Mouse (Mus musculus) hindbrain, embryonic 14.5 days (tissue): ENCODE measurements around the gene Fgfr2. TPM values are rescaled to one million over a fixed set of nuclear protein-coding genes. Genes with fewer than 3 reads are reported as not detected.
A peak's percentile ranks its signal among the peaks of the same experiment; 100 is the strongest.

Source experiments
- ATAC-seq: fragments of 200-750 bp; cut with Nextera tagmentation; 2 replicates; pipeline ENCODE4 v1.8.0; 2017; ENCODE audit warnings: moderate number of reproducible peaks, mild to moderate bottlenecking, moderate TSS enrichment, moderate library complexity; ENCODE audit not compliant: low FRiP score
- DNase-seq: peaks from one replicate; pipeline ENCODE4 v3.0.0-alpha.2; 2015; ENCODE audit warnings: low spot score
- H3K27ac ChIP-seq: fragments of 300-500 bp; sonication (generic); 2 replicates; pipeline ENCODE4 v1.5.1; 2014; ENCODE audit warnings: mild to moderate bottlenecking, moderate library complexity
- H3K27me3 ChIP-seq: fragments of 300-500 bp; sonication (generic); 2 replicates; pipeline ENCODE4 v1.6.1; 2014; ENCODE audit warnings: mild to moderate bottlenecking, low read length, mixed read lengths; ENCODE audit not compliant: control insufficient read depth, insufficient read depth
- H3K36me3 ChIP-seq: fragments of 300-500 bp; sonication (generic); replicated peaks from 2 replicates; pipeline ENCODE4 v1.6.1; 2014; ENCODE audit not compliant: control insufficient read depth, insufficient read depth
- H3K4me1 ChIP-seq: fragments of 300-500 bp; sonication (generic); replicated peaks from 2 replicates; pipeline ENCODE4 v1.6.1; 2014; ENCODE audit warnings: antibody characterized with exemption, low read length, mixed read lengths; ENCODE audit not compliant: control insufficient read depth, insufficient read depth
- H3K4me2 ChIP-seq: fragments of 300-500 bp; sonication (generic); replicated peaks from 2 replicates; pipeline ENCODE4 v1.6.1; 2014; ENCODE audit warnings: mild to moderate bottlenecking, moderate library complexity
- H3K4me3 ChIP-seq: fragments of 300-500 bp; sonication (generic); replicated peaks from 2 replicates; pipeline ENCODE4 v1.5.1; 2014; ENCODE audit warnings: mild to moderate bottlenecking, low read length
- H3K9ac ChIP-seq: fragments of 300-500 bp; sonication (generic); 2 replicates; pipeline ENCODE4 v1.6.1; 2014
- H3K9me3 ChIP-seq: fragments of 300-500 bp; sonication (generic); 2 replicates; pipeline ENCODE4 v1.6.1; 2016; ENCODE audit warnings: low read length; ENCODE audit not compliant: control insufficient read depth
- WGBS: fragments of 180-500 bp; shearing (Covaris S2); extraction: QIAGEN DNeasy Blood & Tissue Kit; methylation state at CpG from one replicate; pipeline ENCODE4 v1.1.7; 2014; 5-methylcytosine and 5-hydroxymethylcytosine counted together
- polyA plus RNA-seq: library from polyadenylated mRNA; unstranded; fragments of >200 nt; fragmentation: Nextera tagmentation; extraction: Ambion mirVana; gene quantifications from 2 replicates; pipeline ENCODE4 v1.2.1, GENCODE M21; 2014

The Fgfr2 gene
- polyA plus RNA-seq, 1 experiment from 2014 or later, result 43.5 TPM

DNA sequence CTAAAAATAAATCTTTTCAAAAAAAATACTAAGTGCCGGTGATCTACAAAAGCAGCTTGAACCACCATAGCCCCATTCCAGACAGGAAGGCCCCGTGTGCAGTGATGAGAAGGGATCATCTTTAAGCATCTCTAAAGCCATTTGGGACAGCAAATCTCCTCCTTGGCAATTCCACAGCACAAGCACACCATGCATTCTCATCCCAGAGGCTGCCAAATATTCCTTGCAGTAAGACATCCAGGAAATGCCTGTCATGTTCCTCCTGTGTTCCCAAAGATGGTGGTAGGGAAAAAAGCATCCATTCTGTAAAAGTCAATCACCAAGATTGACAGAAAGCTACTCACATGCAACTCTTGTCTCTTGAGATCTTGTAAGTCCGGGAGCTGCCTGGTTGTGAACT, 853.5 kb downstream of the Fgfr2 start:
- no peak overlapping the region for H3K4me3 ChIP-seq
- DNase-seq, result no peak
- H3K27me3 ChIP-seq, result no peaks in the 10 kb centered on the region
- H3K9me3 ChIP-seq, result no peaks in the 10 kb centered on the region
- no peak overlapping the region for H3K27ac ChIP-seq
- no peak overlapping the region for H3K4me2 ChIP-seq
- H3K9ac ChIP-seq, result no peak overlapping the region
- peaks cover 32% of the 10 kb centered on the region for H3K36me3 ChIP-seq
- WGBS, result 79% methylated on average over 3 of the region's 3 CpGs
- no peak for ATAC-seq
- peaks cover 11% of the 10 kb centered on the region for H3K4me1 ChIP-seq

DNA sequence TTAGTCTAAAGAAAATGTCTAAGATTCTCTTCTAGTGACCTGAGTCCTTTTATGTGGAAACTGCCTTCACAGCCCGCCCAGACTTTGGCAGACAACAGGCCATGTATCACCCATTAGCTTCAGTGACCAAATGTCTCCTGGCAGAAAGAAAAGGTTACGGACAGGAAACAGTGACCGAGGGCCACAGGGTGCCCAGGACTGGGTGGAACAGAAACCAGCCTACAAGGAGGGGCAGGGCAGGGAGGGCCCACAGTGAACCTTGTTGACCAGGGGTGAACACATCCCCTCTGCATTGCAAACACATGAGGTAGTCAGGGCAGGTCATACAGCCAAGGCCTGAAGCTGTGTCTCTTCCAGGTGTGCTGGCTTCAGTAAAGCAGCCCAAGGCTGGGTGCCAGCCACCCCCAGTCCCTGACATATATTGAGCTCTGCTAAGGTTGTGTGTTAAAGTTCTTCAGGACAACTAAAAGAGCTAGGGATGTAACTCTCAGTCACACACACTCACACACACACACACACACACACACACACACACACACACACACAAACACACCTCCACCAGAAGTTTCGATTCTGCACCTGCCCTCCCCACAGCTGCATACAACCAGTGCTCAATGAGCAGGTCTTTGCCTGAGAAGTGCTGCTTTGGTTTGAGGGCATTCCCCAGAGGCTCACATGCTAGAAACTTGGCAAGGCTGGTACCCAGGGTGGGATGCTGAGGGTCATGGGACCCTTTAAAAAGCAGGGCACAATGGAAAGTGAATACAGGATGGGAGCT, 855.2 kb downstream of the Fgfr2 start:
- Histone ChIP-seq H3K4me2 (no peak overlapping the region), H3K9ac (no peak overlapping the region), H3K4me1 (peaks cover 27% of the 10 kb centered on the region), H3K27ac (no peak overlapping the region), H3K27me3 (no peaks in the 10 kb centered on the region), H3K9me3 (no peaks in the 10 kb centered on the region), H3K36me3 (peaks cover 32% of the 10 kb centered on the region), H3K4me3 (no peak overlapping the region)
- no peak for DNase-seq
- 85% methylated on average over 4 of the region's 4 CpGs for WGBS
- no peak for ATAC-seq

DNA sequence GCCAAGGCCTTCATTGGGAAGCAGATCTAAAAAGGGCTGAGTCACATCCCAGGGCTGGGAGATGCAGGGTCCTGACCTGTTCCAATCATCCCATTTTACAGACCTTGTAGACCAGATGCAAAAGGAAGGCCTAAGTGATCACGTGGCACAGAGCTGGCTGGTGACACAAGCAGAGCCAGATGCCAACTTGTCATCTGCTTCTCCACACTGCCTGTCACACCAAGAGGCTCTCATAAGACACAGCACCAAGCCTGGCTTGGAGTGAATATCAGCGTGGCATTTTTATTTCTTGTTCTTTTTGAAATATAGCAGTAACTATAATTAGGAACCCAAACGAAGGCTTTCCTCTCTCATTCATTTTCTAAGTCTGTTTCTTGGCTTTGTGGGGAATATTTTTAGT, 858.4 kb downstream of the Fgfr2 start:
- Histone ChIP-seq H3K4me1 (peaks cover 30% of the 10 kb centered on the region), H3K36me3 (peaks cover 24% of the 10 kb centered on the region), H3K4me2 (no peak overlapping the region), H3K4me3 (no peak overlapping the region), H3K27me3 (no peaks in the 10 kb centered on the region), H3K27ac (peak overlapping the region; percentile 57), H3K9me3 (no peaks in the 10 kb centered on the region), H3K9ac (no peak overlapping the region)
- no peak for ATAC-seq
- 57% methylated on average over 3 of the region's 3 CpGs for WGBS
- DNase-seq, result no peak

DNA sequence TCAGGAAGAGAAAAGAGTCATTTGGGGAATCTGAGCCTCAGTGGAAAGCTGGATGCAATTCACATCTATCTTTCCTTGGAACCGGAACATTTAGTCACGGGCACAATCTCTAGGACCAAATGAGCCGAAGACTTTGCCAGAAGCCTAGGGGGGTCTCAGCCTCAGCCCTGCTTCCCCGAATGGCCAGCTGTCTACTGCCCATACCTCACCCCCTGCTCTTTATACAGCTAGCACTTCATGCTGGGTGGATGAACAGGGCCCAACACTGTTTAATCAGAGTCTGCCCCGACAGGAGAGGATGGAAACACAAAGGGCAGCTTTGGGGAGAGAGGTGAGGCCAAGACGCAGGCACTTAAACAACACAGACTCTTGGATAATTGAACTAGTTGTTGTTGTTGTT, 860.0 kb downstream of the Fgfr2 start:
- no peak overlapping the region for H3K9ac ChIP-seq
- ATAC-seq (peak; percentile 46; the same call in 1 of the 2 replicates), DNase-seq (no peak)
- no peak overlapping the region for H3K4me3 ChIP-seq
- no peaks in the 10 kb centered on the region for H3K27me3 ChIP-seq
- 20% methylated on average over 6 of the region's 6 CpGs for WGBS
- H3K9me3 ChIP-seq, result no peaks in the 10 kb centered on the region
- H3K27ac ChIP-seq, result peak overlapping the region; percentile 69
- H3K4me2 ChIP-seq, result no peak overlapping the region
- H3K4me1 ChIP-seq, result peaks cover 44% of the 10 kb centered on the region
- peaks cover 9% of the 10 kb centered on the region for H3K36me3 ChIP-seq

DNA sequence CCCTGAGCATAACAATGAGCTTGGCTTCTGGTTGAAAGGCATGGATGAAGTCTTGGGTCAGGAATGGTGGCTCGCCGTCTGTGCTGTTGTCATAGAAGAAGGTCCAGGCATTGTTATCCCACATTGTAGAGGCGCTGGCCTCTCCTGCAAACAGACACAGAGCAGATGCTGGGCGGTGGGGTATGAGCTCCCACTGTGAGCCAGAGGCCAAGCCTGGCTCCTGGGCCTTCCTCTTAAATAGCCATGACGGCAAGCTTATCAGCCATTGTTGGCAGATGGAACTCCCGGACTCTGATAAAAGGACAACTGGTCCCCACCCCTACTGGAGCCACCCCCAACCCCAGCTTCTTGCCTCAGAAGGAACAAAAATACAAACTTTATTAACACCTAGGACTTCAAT, 860.5 kb downstream of the Fgfr2 start:
- H3K4me1 ChIP-seq, result peaks cover 48% of the 10 kb centered on the region

DNA sequence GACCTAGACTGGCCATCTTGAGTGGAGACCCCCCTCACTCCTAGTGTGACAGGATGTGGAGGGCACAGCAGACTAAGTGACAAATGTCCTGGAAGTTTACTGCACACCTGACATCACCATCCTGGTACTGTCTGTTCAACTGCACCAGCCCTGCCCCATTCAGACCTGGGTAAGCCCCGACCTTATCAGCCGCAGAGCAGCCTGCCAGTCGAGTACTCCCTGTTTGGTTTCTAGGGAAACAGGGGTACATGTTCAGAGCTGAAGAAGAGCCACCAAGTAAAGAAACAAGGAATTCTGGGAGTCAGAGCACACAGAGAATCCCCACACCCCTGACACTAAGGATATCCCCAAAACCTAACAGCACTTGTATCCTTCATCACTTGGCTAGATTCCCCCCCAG, 861.3 kb downstream of the Fgfr2 start:
- WGBS, result 41% methylated on average over 3 of the region's 3 CpGs
- Histone ChIP-seq H3K4me1 (peaks cover 48% of the 10 kb centered on the region), H3K4me3 (no peak overlapping the region), H3K27ac (peak overlapping the region; percentile 69; the same call in 1 of the 2 replicates), H3K27me3 (no peaks in the 10 kb centered on the region), H3K4me2 (no peak overlapping the region), H3K9ac (no peak overlapping the region; the same call in 1 of the 2 replicates), H3K9me3 (no peaks in the 10 kb centered on the region), H3K36me3 (peaks cover 6% of the 10 kb centered on the region)
- DNase-seq, result no peak
- ATAC-seq, result no peak

More for the DNA sequence above, 860.5 kb downstream of the Fgfr2 start:
- H3K9me3 ChIP-seq, result no peaks in the 10 kb centered on the region
- H3K36me3 ChIP-seq, result peaks cover 6% of the 10 kb centered on the region
- no peak overlapping the region for H3K4me3 ChIP-seq
- H3K9ac ChIP-seq, result no peak overlapping the region
- peak; percentile 51; the same call in 1 of the 2 replicates for ATAC-seq
- 12% methylated on average over 6 of the region's 6 CpGs for WGBS
- H3K4me2 ChIP-seq, result no peak overlapping the region
- peak overlapping the region; percentile 69 for H3K27ac ChIP-seq
- no peak for DNase-seq
- no peaks in the 10 kb centered on the region for H3K27me3 ChIP-seq

DNA sequence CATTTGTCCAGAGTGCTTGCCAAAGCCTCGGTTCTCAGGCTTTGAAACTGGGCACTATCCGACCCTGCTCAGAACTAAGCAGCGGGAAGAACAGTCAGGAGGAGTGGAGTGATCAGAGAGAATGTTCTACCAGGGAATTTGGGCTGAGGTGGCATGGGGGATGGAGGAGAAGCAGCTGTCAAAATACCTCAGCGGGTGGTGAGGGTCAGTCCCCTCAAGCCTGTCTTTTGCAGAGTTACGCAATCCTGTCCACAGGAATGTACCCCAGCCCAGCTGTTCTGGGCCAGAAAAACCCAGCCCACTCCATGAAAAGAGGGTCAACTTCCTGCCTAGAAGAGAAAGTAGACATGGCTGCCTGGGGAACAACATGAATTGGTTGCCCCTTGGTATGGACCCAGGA, 862.5 kb downstream of the Fgfr2 start:
- 71% methylated on average over 5 of the region's 5 CpGs for WGBS
- no peak for ATAC-seq
- H3K36me3 ChIP-seq, result no peaks in the 10 kb centered on the region; the same call in 1 of the 2 replicates

DNA sequence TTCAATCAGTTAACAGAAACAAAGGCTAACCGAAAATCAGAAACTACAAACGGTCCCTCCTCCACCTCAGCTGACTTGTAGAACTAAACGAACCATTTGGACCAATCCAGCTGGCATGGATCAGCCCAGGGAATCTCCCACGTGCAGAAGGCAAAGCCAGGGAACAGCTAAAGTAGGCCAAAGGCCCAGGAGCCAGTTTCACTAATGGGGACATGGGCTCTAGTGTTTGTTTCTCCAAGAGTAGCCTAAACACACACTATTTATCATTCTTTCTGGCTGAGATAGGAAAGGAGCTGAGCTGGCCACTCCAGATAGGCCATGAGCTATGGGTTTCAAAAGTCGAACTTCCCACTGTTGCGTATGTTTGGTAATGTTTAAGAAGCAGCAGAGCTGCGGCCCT, 864.3 kb downstream of the Fgfr2 start:
- Histone ChIP-seq H3K4me2 (no peak overlapping the region), H3K4me3 (no peak overlapping the region), H3K9me3 (no peaks in the 10 kb centered on the region), H3K27me3 (no peaks in the 10 kb centered on the region), H3K27ac (0 out of 2 replicates have a peak overlapping the region, but pooled peaks have one; percentile 15), H3K36me3 (no peaks in the 10 kb centered on the region; the same call in 1 of the 2 replicates), H3K4me1 (peaks cover 37% of the 10 kb centered on the region), H3K9ac (no peak overlapping the region)
- DNase-seq, result no peak
- 60% methylated on average over 7 of the region's 7 CpGs for WGBS
- ATAC-seq, result no peak

More for the DNA sequence above, 862.5 kb downstream of the Fgfr2 start:
- H3K27me3 ChIP-seq, result no peaks in the 10 kb centered on the region
- H3K4me2 ChIP-seq, result no peak overlapping the region
- H3K4me1 ChIP-seq, result peaks cover 47% of the 10 kb centered on the region
- DNase-seq, result no peak
- no peak overlapping the region for H3K4me3 ChIP-seq
- no peak overlapping the region for H3K27ac ChIP-seq
- H3K9me3 ChIP-seq, result no peaks in the 10 kb centered on the region
- no peak overlapping the region for H3K9ac ChIP-seq

DNA sequence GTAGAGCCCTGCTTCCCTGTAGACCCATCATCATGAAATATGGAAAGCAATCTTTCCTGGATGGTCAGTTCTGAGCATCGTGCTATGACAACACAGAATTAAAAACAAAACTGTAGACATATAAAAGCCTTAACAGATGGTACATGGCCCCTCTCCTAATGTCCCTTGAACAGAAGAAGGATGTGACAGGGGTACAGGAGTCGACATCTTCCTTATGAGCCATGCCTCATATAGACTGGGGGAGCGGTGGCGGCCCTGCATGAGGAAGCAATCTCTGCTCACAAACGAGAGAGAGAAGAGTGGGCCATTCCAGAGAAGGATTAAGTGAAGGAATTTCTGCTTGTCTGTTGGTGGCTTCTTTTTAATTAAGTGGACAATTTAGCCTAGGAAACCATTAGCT, 864.9 kb downstream of the Fgfr2 start:
- no peaks in the 10 kb centered on the region for H3K9me3 ChIP-seq
- H3K4me1 ChIP-seq, result peaks cover 31% of the 10 kb centered on the region
- DNase-seq, result no peak
- 55% methylated on average over 5 of the region's 5 CpGs for WGBS
- no peak overlapping the region for H3K4me2 ChIP-seq
- no peak overlapping the region for H3K9ac ChIP-seq
- no peak overlapping the region for H3K4me3 ChIP-seq
- no peak overlapping the region for H3K27ac ChIP-seq
- no peaks in the 10 kb centered on the region; the same call in 1 of the 2 replicates for H3K36me3 ChIP-seq
- no peaks in the 10 kb centered on the region for H3K27me3 ChIP-seq
- ATAC-seq, result no peak
